Mouse (Mus musculus) neural tube, embryonic 13.5 days (tissue): ENCODE data around the gene Pla2g7. TPM values are rescaled to one million over a fixed set of nuclear protein-coding genes. Genes with fewer than 3 reads are reported as not detected.

ENCODE experiments used
- ATAC-seq: fragments of 200-750 bp; cut with Nextera tagmentation; 2 replicates; pipeline ENCODE4 v1.8.0; 2017; ENCODE audit warnings: low read depth, mild to moderate bottlenecking, moderate TSS enrichment, moderate library complexity
- H3K27ac ChIP-seq: fragments of 300-500 bp; sonication (generic); replicated peaks from 2 replicates; pipeline ENCODE4 v1.5.1; 2015; ENCODE audit warnings: moderate library complexity, mild to moderate bottlenecking, inconsistent platforms
- H3K27me3 ChIP-seq: fragments of 300-500 bp; sonication (generic); 2 replicates; pipeline ENCODE4 v1.6.1; 2015; ENCODE audit warnings: mild to moderate bottlenecking, inconsistent platforms
- H3K36me3 ChIP-seq: fragments of 300-500 bp; sonication (generic); 2 replicates; pipeline ENCODE4 v1.6.1; 2015; ENCODE audit warnings: mild to moderate bottlenecking, inconsistent platforms
- H3K4me1 ChIP-seq: fragments of 300-500 bp; sonication (generic); replicated peaks from 2 replicates; pipeline ENCODE4 v1.6.1; 2015; ENCODE audit warnings: inconsistent platforms
- H3K4me2 ChIP-seq: fragments of 300-500 bp; sonication (generic); 2 replicates; pipeline ENCODE4 v1.6.1; 2015; ENCODE audit warnings: inconsistent platforms, mild to moderate bottlenecking, moderate library complexity
- H3K4me3 ChIP-seq: fragments of 300-500 bp; sonication (generic); 2 replicates; pipeline ENCODE4 v1.5.1; 2015; ENCODE audit warnings: mild to moderate bottlenecking, inconsistent platforms
- H3K9ac ChIP-seq: fragments of 300-500 bp; sonication (generic); 2 replicates; pipeline ENCODE4 v1.6.1; 2015; ENCODE audit warnings: moderate library complexity, mild to moderate bottlenecking, inconsistent platforms
- H3K9me3 ChIP-seq: fragments of 300-500 bp; sonication (generic); 2 replicates; pipeline ENCODE4 v1.6.1; 2016; ENCODE audit warnings: inconsistent platforms
- WGBS: fragments of 180-500 bp; shearing (Covaris S2); methylation state at CpG from one replicate; pipeline ENCODE4 v1.1.7; 2015; 5-methylcytosine and 5-hydroxymethylcytosine counted together
- polyA plus RNA-seq: library from polyadenylated mRNA; unstranded; fragments of >200 nt; fragmentation: Nextera tagmentation; extraction: Ambion mirVana; gene quantifications from 2 replicates; pipeline ENCODE4 v1.2.1, GENCODE M21; 2015

Gene Pla2g7
- polyA plus RNA-seq, 1 experiment from 2014 or later: 66.2 TPM

GRCm38 (mm10) chr17:43587278-43587677 lies 19.4 kb downstream of the Pla2g7 start:
- 94% methylated on average over 2 of the region's 2 CpGs for WGBS

GRCm38 (mm10) chr17:43589750-43590149 lies 21.9 kb downstream of the Pla2g7 start:
- Histone ChIP-seq H3K4me3 (no peak overlapping the region), H3K9me3 (no peaks in the 10 kb centered on the region), H3K4me1 (no peaks in the 10 kb centered on the region; the same call in 1 of the 2 replicates), H3K4me2 (no peak overlapping the region), H3K27ac (no peak overlapping the region), H3K36me3 (no peaks in the 10 kb centered on the region), H3K27me3 (no peaks in the 10 kb centered on the region), H3K9ac (no peak overlapping the region)
- no peak for ATAC-seq
- WGBS: 94% methylated on average over 6 of the region's 6 CpGs

More at GRCm38 (mm10) chr17:43587278-43587677, 19.4 kb downstream of the Pla2g7 start:
- no peaks in the 10 kb centered on the region for H3K36me3 ChIP-seq
- ATAC-seq: no peak
- H3K27me3 ChIP-seq: no peaks in the 10 kb centered on the region
- H3K27ac ChIP-seq: no peak overlapping the region
- H3K9ac ChIP-seq: no peak overlapping the region
- no peaks in the 10 kb centered on the region for H3K9me3 ChIP-seq
- no peak overlapping the region for H3K4me3 ChIP-seq
- H3K4me2 ChIP-seq: no peak overlapping the region
- H3K4me1 ChIP-seq: peaks cover 3% of the 10 kb centered on the region

- 72% methylated on average over 5 of the region's 5 CpGs for WGBS
- Histone ChIP-seq H3K4me1 (no peaks in the 10 kb centered on the region; the same call in 1 of the 2 replicates), H3K27me3 (no peaks in the 10 kb centered on the region), H3K36me3 (no peaks in the 10 kb centered on the region), H3K4me2 (no peak overlapping the region), H3K4me3 (no peak overlapping the region), H3K27ac (no peak overlapping the region), H3K9ac (no peak overlapping the region), H3K9me3 (no peaks in the 10 kb centered on the region)
- no peak for ATAC-seq
These were observed 22.6 kb downstream of the Pla2g7 start for GRCm38 (mm10) chr17:43590531-43590930.

GRCm38 (mm10) chr17:43592296-43593291 lies 24.7 kb downstream of the Pla2g7 start:
- H3K27me3 ChIP-seq: no peaks in the 10 kb centered on the region
- 88% methylated on average over 21 of the region's 21 CpGs for WGBS
- H3K27ac ChIP-seq: no peak overlapping the region
- H3K4me2 ChIP-seq: no peak overlapping the region
- 0 out of 2 replicates have a peak, but pooled peaks cover 5% of the 10 kb centered on the region for H3K9me3 ChIP-seq
- H3K4me1 ChIP-seq: no peaks in the 10 kb centered on the region; the same call in 1 of the 2 replicates
- H3K4me3 ChIP-seq: no peak overlapping the region
- no peak for ATAC-seq
- H3K36me3 ChIP-seq: peaks cover 3% of the 10 kb centered on the region; the same call in 1 of the 2 replicates
- H3K9ac ChIP-seq: no peak overlapping the region

- H3K4me1 ChIP-seq: no peaks in the 10 kb centered on the region
- H3K27ac ChIP-seq: no peak overlapping the region
- H3K36me3 ChIP-seq: peaks cover 4% of the 10 kb centered on the region; the same call in 1 of the 2 replicates
- H3K4me3 ChIP-seq: no peak overlapping the region
- H3K4me2 ChIP-seq: no peak overlapping the region
- 96% methylated on average over 2 of the region's 2 CpGs for WGBS
- no peaks in the 10 kb centered on the region for H3K27me3 ChIP-seq
- no peak for ATAC-seq
- no peak overlapping the region for H3K9ac ChIP-seq
- 0 out of 2 replicates have a peak, but pooled peaks cover 5% of the 10 kb centered on the region for H3K9me3 ChIP-seq
These were observed 29.8 kb downstream of the Pla2g7 start for GRCm38 (mm10) chr17:43597742-43598141.

- Histone ChIP-seq H3K4me1 (no peaks in the 10 kb centered on the region), H3K27ac (no peak overlapping the region), H3K9me3 (0 out of 2 replicates have a peak, but pooled peaks cover 5% of the 10 kb centered on the region), H3K36me3 (peaks cover 4% of the 10 kb centered on the region; the same call in 1 of the 2 replicates), H3K4me3 (no peak overlapping the region), H3K9ac (no peak overlapping the region), H3K27me3 (no peaks in the 10 kb centered on the region), H3K4me2 (no peak overlapping the region)
- no peak for ATAC-seq
- 72% methylated on average over 4 of the region's 4 CpGs for WGBS
These were observed 30.8 kb downstream of the Pla2g7 start for GRCm38 (mm10) chr17:43598706-43599105.

GRCm38 (mm10) chr17:43606704-43607103 lies 38.8 kb downstream of the Pla2g7 start:
- WGBS: 10% methylated on average over 3 of the region's 3 CpGs
- no peak overlapping the region for H3K4me3 ChIP-seq

GRCm38 (mm10) chr17:43611586-43611985 lies 43.7 kb downstream of the Pla2g7 start:
- Histone ChIP-seq H3K27ac (no peak overlapping the region), H3K4me1 (no peaks in the 10 kb centered on the region), H3K36me3 (no peaks in the 10 kb centered on the region), H3K9ac (no peak overlapping the region), H3K27me3 (no peaks in the 10 kb centered on the region), H3K9me3 (no peaks in the 10 kb centered on the region), H3K4me3 (no peak overlapping the region), H3K4me2 (no peak overlapping the region)
- 24% methylated on average over 7 of the region's 7 CpGs for WGBS
- peak; percentile 46; the same call in 1 of the 2 replicates for ATAC-seq

More at GRCm38 (mm10) chr17:43606704-43607103, 38.8 kb downstream of the Pla2g7 start:
- H3K9me3 ChIP-seq: no peaks in the 10 kb centered on the region
- no peak overlapping the region for H3K4me2 ChIP-seq
- H3K4me1 ChIP-seq: no peaks in the 10 kb centered on the region
- no peak overlapping the region for H3K27ac ChIP-seq
- H3K36me3 ChIP-seq: no peaks in the 10 kb centered on the region
- no peak; the same call in 1 of the 2 replicates for ATAC-seq
- H3K27me3 ChIP-seq: no peaks in the 10 kb centered on the region
- H3K9ac ChIP-seq: no peak overlapping the region

- 77% methylated on average over 3 of the region's 3 CpGs for WGBS
- Histone ChIP-seq H3K9me3 (no peaks in the 10 kb centered on the region), H3K27me3 (no peaks in the 10 kb centered on the region), H3K4me2 (no peak overlapping the region), H3K36me3 (no peaks in the 10 kb centered on the region), H3K4me1 (no peaks in the 10 kb centered on the region), H3K27ac (no peak overlapping the region), H3K4me3 (no peak overlapping the region), H3K9ac (no peak overlapping the region)
- ATAC-seq: no peak
These were observed 44.3 kb downstream of the Pla2g7 start for GRCm38 (mm10) chr17:43612221-43612620.

GRCm38 (mm10) chr17:43619156-43619555 lies 51.3 kb downstream of the Pla2g7 start:
- ATAC-seq: no peak
- Histone ChIP-seq H3K9me3 (no peaks in the 10 kb centered on the region), H3K4me3 (no peak overlapping the region), H3K4me1 (no peaks in the 10 kb centered on the region), H3K36me3 (no peaks in the 10 kb centered on the region), H3K27ac (no peak overlapping the region), H3K27me3 (no peaks in the 10 kb centered on the region), H3K9ac (no peak overlapping the region), H3K4me2 (no peak overlapping the region)
- WGBS: 93% methylated on average over 9 of the region's 9 CpGs

- no peaks in the 10 kb centered on the region for H3K9me3 ChIP-seq
- no peak overlapping the region for H3K4me2 ChIP-seq
- H3K4me1 ChIP-seq: no peaks in the 10 kb centered on the region
- no peak overlapping the region for H3K27ac ChIP-seq
- H3K4me3 ChIP-seq: no peak overlapping the region
- no peaks in the 10 kb centered on the region for H3K36me3 ChIP-seq
- H3K27me3 ChIP-seq: peaks cover 7% of the 10 kb centered on the region; the same call in 1 of the 2 replicates
- 89% methylated on average over 10 of the region's 10 CpGs for WGBS
- no peak for ATAC-seq
- no peak overlapping the region for H3K9ac ChIP-seq
These were observed 54.2 kb downstream of the Pla2g7 start for GRCm38 (mm10) chr17:43622076-43622475.

- no peak for ATAC-seq
- Histone ChIP-seq H3K27ac (no peak overlapping the region), H3K4me2 (no peak overlapping the region), H3K9me3 (peaks cover 6% of the 10 kb centered on the region; the same call in 1 of the 2 replicates), H3K36me3 (no peaks in the 10 kb centered on the region), H3K4me1 (peaks cover 18% of the 10 kb centered on the region), H3K9ac (no peak overlapping the region), H3K4me3 (no peak overlapping the region), H3K27me3 (peaks cover 54% of the 10 kb centered on the region)
- WGBS: 87% methylated on average over 10 of the region's 10 CpGs
These were observed 60.3 kb downstream of the Pla2g7 start for GRCm38 (mm10) chr17:43628246-43628645.
